In genomic region chr10:78464201-78464791, GRCm38 (mm10) we compare ENCODE assay signal across 8 mouse cellular contexts. TPM values are rescaled to one million over a fixed set of nuclear protein-coding genes. Genes with fewer than 3 reads are reported as not detected.
A peak's percentile ranks its signal among the peaks of the same experiment; 100 is the strongest.
DNase-seq lines count a peak whose midpoint lies in the region; ATAC-seq and TF ChIP-seq lines count a peak whose summit lies in the region.

No protein-coding gene starts in this region.

- WGBS in kidney, embryonic 15.5 days = 2% methylated on average over 32 of the region's 32 CpGs
- WGBS in forebrain, embryonic 12.5 days = 2% methylated on average over 32 of the region's 32 CpGs
- WGBS in liver, embryonic 16.5 days (ENCODE audit: insufficient replicate concordance) = 2% methylated on average over 32 of the region's 32 CpGs

- peak overlapping the region; percentile 69 for H3K9ac ChIP-seq in kidney, embryonic 15.5 days
- H3K9ac ChIP-seq in MEL (ENCODE audit: control insufficient read depth, low read depth, low read length, poor library complexity, severe bottlenecking) = peak overlapping the region; percentile 72
- H3K9ac ChIP-seq in forebrain, embryonic 12.5 days = peak overlapping the region; percentile 65
- H3K9ac ChIP-seq in liver, embryonic 16.5 days (ENCODE audit: low read depth, low read length) = peak overlapping the region; percentile 60

- peak overlapping the region; percentile 49 for H3K27ac ChIP-seq in kidney, embryonic 15.5 days
- H3K27ac ChIP-seq in MEL (ENCODE audit: control insufficient read depth, low read depth, low read length) = peak overlapping the region; percentile 15
- no peak overlapping the region for H3K27ac ChIP-seq in forebrain, embryonic 12.5 days
- H3K27ac ChIP-seq in liver, embryonic 16.5 days (ENCODE audit: low read length) = peak overlapping the region; percentile 35; the same call in 1 of the 2 replicates

- no peak for TF ChIP-seq POLR2A in MEL (IDR thresholded peaks at IDR 0.05; ENCODE audit: control insufficient read depth in 1 of 2, insufficient read depth in 1 of 2, low read depth in 1 of 2, low read length in 2 of 2, poor library complexity in 1 of 2)

- H3K79me2 ChIP-seq in MEL (ENCODE audit: control insufficient read depth, insufficient read depth, low read length, poor library complexity) = peaks cover 36% of the 10 kb centered on the region

- H3K4me1 ChIP-seq in kidney, embryonic 15.5 days = peaks cover 40% of the 10 kb centered on the region
- peaks cover 5 to 16% of the 10 kb centered on the region in 2 experiments for H3K4me1 ChIP-seq in MEL (ENCODE audit: control insufficient read depth in 1 of 2, insufficient read depth in 2 of 2, low read length in 2 of 2)
- peaks cover 9% of the 10 kb centered on the region for H3K4me1 ChIP-seq in forebrain, embryonic 12.5 days
- peaks cover 18% of the 10 kb centered on the region for H3K4me1 ChIP-seq in liver, embryonic 16.5 days (ENCODE audit: control insufficient read depth, low read depth, low read length)

- no peaks in the 10 kb centered on the region for H3K27me3 ChIP-seq in kidney, embryonic 15.5 days
- H3K27me3 ChIP-seq in MEL (ENCODE audit: control insufficient read depth in 1 of 2, insufficient read depth in 2 of 2, low read length in 2 of 2) = no peaks in the 10 kb centered on the region
- peaks cover 5% of the 10 kb centered on the region; the same call in 1 of the 2 replicates for H3K27me3 ChIP-seq in forebrain, embryonic 12.5 days
- no peaks in the 10 kb centered on the region for H3K27me3 ChIP-seq in liver, embryonic 16.5 days (ENCODE audit: control insufficient read depth, insufficient read depth, low read depth, low read length)

- H3K4me2 ChIP-seq in kidney, embryonic 15.5 days = peak overlapping the region; percentile 100
- H3K4me2 ChIP-seq in forebrain, embryonic 12.5 days = peak overlapping the region; percentile 99
- H3K4me2 ChIP-seq in liver, embryonic 16.5 days (ENCODE audit: low read depth, low read length) = peak overlapping the region; percentile 90

- TF ChIP-seq RAD21 in MEL (IDR thresholded peaks at IDR 0.05; ENCODE audit: low read depth, low read length) = no peak

- no peak for DNase-seq in kidney, postnatal 25 days
- DNase-seq in MEL (ENCODE audit: low read depth, low spot score) = peak; percentile 68
- no peak for DNase-seq in adrenal gland, adult 2 months
- no peak for DNase-seq in right cerebral cortex, postnatal 25 days

- H3K36me3 ChIP-seq in kidney, embryonic 15.5 days = no peaks in the 10 kb centered on the region
- peaks cover 0 to 11% of the 10 kb centered on the region in 2 experiments; a peak in 2 of 4 replicates for H3K36me3 ChIP-seq in MEL (ENCODE audit: control insufficient read depth in 1 of 2, insufficient read depth in 2 of 2, low read length in 2 of 2)
- H3K36me3 ChIP-seq in forebrain, embryonic 12.5 days (replicated peaks) = no peaks in the 10 kb centered on the region
- no peaks in the 10 kb centered on the region for H3K36me3 ChIP-seq in liver, embryonic 16.5 days (ENCODE audit: control insufficient read depth, insufficient read depth)

- H3K4me3 ChIP-seq in kidney, embryonic 15.5 days (replicated peaks) = peak overlapping the region; percentile 67
- peak overlapping the region; percentile 65 to 73 for H3K4me3 ChIP-seq in MEL (ENCODE audit: control insufficient read depth in 1 of 2, insufficient read depth in 1 of 2, low read depth in 2 of 2, low read length in 2 of 2)
- H3K4me3 ChIP-seq in forebrain, embryonic 12.5 days (replicated peaks) = peak overlapping the region; percentile 67
- peak overlapping the region; percentile 67 for H3K4me3 ChIP-seq in liver, embryonic 16.5 days (ENCODE audit: low read depth, low read length)

- no peak for TF ChIP-seq EP300 in MEL (IDR thresholded peaks at IDR 0.05; ENCODE audit: low read depth in 1 of 2, low read length in 2 of 2)

- peak; percentile 34 for ATAC-seq in kidney, embryonic 15.5 days (replicated peaks; ENCODE audit: low FRiP score)
- peak; percentile 67 for ATAC-seq in forebrain, embryonic 12.5 days (ENCODE audit: low FRiP score)
- ATAC-seq in liver, embryonic 16.5 days (ENCODE audit: low read depth) = peak; percentile 12; the same call in 1 of the 2 replicates
- no peak for ATAC-seq in erythroid progenitor cell, adult 5-6 weeks (replicated peaks; ENCODE audit: low FRiP score, poor library complexity, severe bottlenecking)

- TF ChIP-seq CTCF in MEL (IDR thresholded peaks at IDR 0.05 in 2 of 3, conservative IDR thresholded peaks at IDR 0.05 in 1 of 3; ENCODE audit: control insufficient read depth in 1 of 3, insufficient read depth in 1 of 3, low read depth in 2 of 3, low read length in 3 of 3, poor library complexity in 1 of 3, severe bottlenecking in 1 of 3) = no peak

- no peaks in the 10 kb centered on the region for H3K9me3 ChIP-seq in kidney, embryonic 15.5 days (replicated peaks)
- no peaks in the 10 kb centered on the region for H3K9me3 ChIP-seq in MEL (replicated peaks; ENCODE audit: insufficient read depth, low read length)
- H3K9me3 ChIP-seq in forebrain, embryonic 12.5 days = no peaks in the 10 kb centered on the region
- H3K9me3 ChIP-seq in liver, embryonic 16.5 days (replicated peaks; ENCODE audit: control insufficient read depth, low read length) = no peaks in the 10 kb centered on the region

TF ChIP-seq in MEL, 35 proteins besides CTCF, POLR2A, EP300 and RAD21 (continues in another document):
- TF ChIP-seq USF2 (IDR thresholded peaks at IDR 0.05; ENCODE audit: borderline replicate concordance in 1 of 2, insufficient read depth in 1 of 2, low read depth in 1 of 2, low read length in 2 of 2) (no peak), KAT2A (conservative IDR thresholded peaks at IDR 0.05; ENCODE audit: low read depth, low read length) (no peak), MEF2A (IDR thresholded peaks at IDR 0.05; ENCODE audit: extremely low read depth, insufficient replicate concordance, low read depth, low read length, poor library complexity, severe bottlenecking) (no peak), NRF1 (IDR thresholded peaks at IDR 0.05; ENCODE audit: insufficient read depth, low read depth, low read length, poor library complexity, severe bottlenecking) (no peak), ZMIZ1 (IDR thresholded peaks at IDR 0.05; ENCODE audit: low read depth, low read length) (no peak), ZC3H11A (IDR thresholded peaks at IDR 0.05; ENCODE audit: low read depth, low read length) (no peak), NELFE (IDR thresholded peaks at IDR 0.05; ENCODE audit: low read depth, low read length) (no peak)

RNA-seq across cellular contexts. Expression of gene Pdxk, which starts 0.5 kb away (rescaled TPM):
- polyA plus RNA-seq in kidney, embryonic 15.5 days (2015; fragmentation: Nextera tagmentation; extraction: Ambion mirVana) = 17.2 and 20.4 TPM in 2 replicates
- 23.0 and 28.7 TPM in 2 replicates for total RNA-seq in MEL (2012; rRNA removed)
- polyA plus RNA-seq in MEL (2012; ENCODE audit: insufficient read depth in 1 of 2, insufficient read length in 2 of 2, low read depth in 1 of 2, low replicate concordance in 2 of 2, missing spikeins in 1 of 2) = 10 to 100 TPM in 1 of 2 experiments, not detected in 1; 29.3 TPM
- polyA plus RNA-seq in forebrain, embryonic 12.5 days (2016; fragmentation: Nextera tagmentation; extraction: Ambion mirVana) = 9.0 and 10.0 TPM in 2 replicates
- polyA plus RNA-seq in liver, embryonic 16.5 days (2015; fragmentation: Nextera tagmentation; extraction: Ambion mirVana) = 5.4 and 6.4 TPM in 2 replicates
- 1.1 and 3.4 TPM in 2 replicates for total RNA-seq in erythroid progenitor cell, adult 5-6 weeks (2015; ENCODE audit: low replicate concordance)
- total RNA-seq in erythroid progenitor cell, adult 5-6 weeks (2017; ENCODE audit: low replicate concordance) = 0.90 and 2.6 TPM in 2 replicates
- 10 to 100 TPM; 21.7 to 31.2 TPM for total RNA-seq in adrenal gland, adult 2 months (2021)
- polyA plus RNA-seq in adrenal gland, adult 2 months (2012; rRNA removed) = 18.7 and 21.3 TPM in 2 replicates

RNA-seq across cellular contexts. Expression of gene Cstb, which starts 38.8 kb away (rescaled TPM):
- polyA plus RNA-seq in kidney, embryonic 15.5 days (2015; fragmentation: Nextera tagmentation; extraction: Ambion mirVana) = 182 and 209 TPM in 2 replicates
- 71.1 and 76.7 TPM in 2 replicates for total RNA-seq in MEL (2012; rRNA removed)
- polyA plus RNA-seq in MEL (2012; ENCODE audit: insufficient read depth in 1 of 2, insufficient read length in 2 of 2, low read depth in 1 of 2, low replicate concordance in 2 of 2, missing spikeins in 1 of 2) = 10 to 100 TPM in 1 of 2 experiments, not detected in 1; 71.9 TPM
- polyA plus RNA-seq in forebrain, embryonic 12.5 days (2016; fragmentation: Nextera tagmentation; extraction: Ambion mirVana) = 118 and 120 TPM in 2 replicates
- 93.9 and 102 TPM in 2 replicates for polyA plus RNA-seq in liver, embryonic 16.5 days (2015; fragmentation: Nextera tagmentation; extraction: Ambion mirVana)
- total RNA-seq in erythroid progenitor cell, adult 5-6 weeks (2015; ENCODE audit: low replicate concordance) = 14.3 TPM in 1 of 2 replicates, not detected in the other
- 6.7 TPM in 1 of 2 replicates, not detected in the other for total RNA-seq in erythroid progenitor cell, adult 5-6 weeks (2017; ENCODE audit: low replicate concordance)
- total RNA-seq in adrenal gland, adult 2 months (2021) = 100 to 1,000 TPM; 380 to 402 TPM
- polyA plus RNA-seq in adrenal gland, adult 2 months (2012; rRNA removed) = 67.7 and 81.7 TPM in 2 replicates

RNA-seq across cellular contexts. Expression of gene Rrp1, which starts 51.5 kb away (rescaled TPM):
- 287 and 316 TPM in 2 replicates for polyA plus RNA-seq in kidney, embryonic 15.5 days (2015; fragmentation: Nextera tagmentation; extraction: Ambion mirVana)
- total RNA-seq in MEL (2012; rRNA removed) = 241 and 273 TPM in 2 replicates
- 100 to 1,000 TPM in 1 of 2 experiments, not detected in 1; 417 TPM for polyA plus RNA-seq in MEL (2012; ENCODE audit: insufficient read depth in 1 of 2, insufficient read length in 2 of 2, low read depth in 1 of 2, low replicate concordance in 2 of 2, missing spikeins in 1 of 2)
- polyA plus RNA-seq in forebrain, embryonic 12.5 days (2016; fragmentation: Nextera tagmentation; extraction: Ambion mirVana) = 326 and 329 TPM in 2 replicates
- polyA plus RNA-seq in liver, embryonic 16.5 days (2015; fragmentation: Nextera tagmentation; extraction: Ambion mirVana) = 101 and 105 TPM in 2 replicates
- total RNA-seq in erythroid progenitor cell, adult 5-6 weeks (2015; ENCODE audit: low replicate concordance) = 23.1 and 56.2 TPM in 2 replicates
- 61.2 and 63.2 TPM in 2 replicates for total RNA-seq in erythroid progenitor cell, adult 5-6 weeks (2017; ENCODE audit: low replicate concordance)
- total RNA-seq in adrenal gland, adult 2 months (2021) = 100 to 1,000 TPM; 234 to 244 TPM
- 52.6 and 73.7 TPM in 2 replicates for polyA plus RNA-seq in adrenal gland, adult 2 months (2012; rRNA removed)

RNA-seq across cellular contexts. Expression of gene Olfr1358, which starts 52.9 kb away (rescaled TPM):
- polyA plus RNA-seq in kidney, embryonic 15.5 days (2015; fragmentation: Nextera tagmentation; extraction: Ambion mirVana) = not detected in 2 replicates
- total RNA-seq in MEL (2012; rRNA removed) = not detected in 2 replicates
- polyA plus RNA-seq in MEL (2012; ENCODE audit: insufficient read depth in 1 of 2, insufficient read length in 2 of 2, low read depth in 1 of 2, low replicate concordance in 2 of 2, missing spikeins in 1 of 2) = not detected
- not detected in 2 replicates for polyA plus RNA-seq in forebrain, embryonic 12.5 days (2016; fragmentation: Nextera tagmentation; extraction: Ambion mirVana)
- not detected in 2 replicates for polyA plus RNA-seq in liver, embryonic 16.5 days (2015; fragmentation: Nextera tagmentation; extraction: Ambion mirVana)
- total RNA-seq in erythroid progenitor cell, adult 5-6 weeks (2015; ENCODE audit: low replicate concordance) = not detected in 2 replicates
- not detected in 2 replicates for total RNA-seq in erythroid progenitor cell, adult 5-6 weeks (2017; ENCODE audit: low replicate concordance)
- total RNA-seq in adrenal gland, adult 2 months (2021) = not detected
- not detected in 2 replicates for polyA plus RNA-seq in adrenal gland, adult 2 months (2012; rRNA removed)
